Mouse (Mus musculus): Measurements from ENCODE around the gene Zmynd8. TPM values are rescaled to one million over a fixed set of nuclear protein-coding genes. Genes with fewer than 3 reads are reported as not detected.

Gene Zmynd8
- polyA plus RNA-seq, 1 experiment from 2014 or later: 47.6 TPM

GRCm38 (mm10) chr2:165885951-165886320 is 12.9 kb downstream of the Zmynd8 start:
- Histone ChIP-seq H3K4me1 (ENCODE audit: control insufficient read depth, insufficient read depth, low read length) (peaks cover 93% of the 10 kb centered on the region), H3K4me2 (peak overlapping the region; percentile 77), H3K36me3 (ENCODE audit: control insufficient read depth, insufficient read depth, low read length) (no peaks in the 10 kb centered on the region), H3K9me3 (replicated peaks; ENCODE audit: control insufficient read depth, low read length) (no peaks in the 10 kb centered on the region), H3K4me3 (ENCODE audit: low read depth, low read length) (no peak overlapping the region), H3K27me3 (ENCODE audit: control insufficient read depth, insufficient read depth, low read length) (no peaks in the 10 kb centered on the region), H3K27ac (ENCODE audit: low read depth, low read length) (peak overlapping the region; percentile 100), H3K9ac (ENCODE audit: low read depth, low read length) (peak overlapping the region; percentile 88)
- no peak for ATAC-seq (replicated peaks; ENCODE audit: insufficient number of reproducible peaks, low FRiP score, low TSS enrichment)
- 39% methylated on average over 4 of the region's 4 CpGs for WGBS (ENCODE audit: insufficient replicate concordance)

- Histone ChIP-seq H3K27ac (ENCODE audit: low read depth, low read length) (peak overlapping the region; percentile 100), H3K27me3 (ENCODE audit: control insufficient read depth, insufficient read depth, low read length) (no peaks in the 10 kb centered on the region), H3K36me3 (ENCODE audit: control insufficient read depth, insufficient read depth, low read length) (no peaks in the 10 kb centered on the region), H3K9me3 (replicated peaks; ENCODE audit: control insufficient read depth, low read length) (no peaks in the 10 kb centered on the region), H3K9ac (ENCODE audit: low read depth, low read length) (peak overlapping the region; percentile 88), H3K4me1 (ENCODE audit: control insufficient read depth, insufficient read depth, low read length) (peaks cover 96% of the 10 kb centered on the region), H3K4me2 (peak overlapping the region; percentile 77), H3K4me3 (ENCODE audit: low read depth, low read length) (peak overlapping the region; percentile 19)
- WGBS (ENCODE audit: insufficient replicate concordance): 6% methylated on average over 14 of the region's 17 CpGs
- peak; percentile 52 for ATAC-seq (replicated peaks; ENCODE audit: insufficient number of reproducible peaks, low FRiP score, low TSS enrichment)
These were observed 13.4 kb downstream of the Zmynd8 start for GRCm38 (mm10) chr2:165885225-165885950.

GRCm38 (mm10) chr2:165884577-165885224 is 14.1 kb downstream of the Zmynd8 start:
- Histone ChIP-seq H3K36me3 (ENCODE audit: control insufficient read depth, insufficient read depth, low read length) (no peaks in the 10 kb centered on the region), H3K4me1 (ENCODE audit: control insufficient read depth, insufficient read depth, low read length) (peaks cover 98% of the 10 kb centered on the region), H3K27me3 (ENCODE audit: control insufficient read depth, insufficient read depth, low read length) (no peaks in the 10 kb centered on the region), H3K4me3 (ENCODE audit: low read depth, low read length) (peak overlapping the region; percentile 36), H3K27ac (ENCODE audit: low read depth, low read length) (peak overlapping the region; percentile 100), H3K9ac (ENCODE audit: low read depth, low read length) (peak overlapping the region; percentile 88), H3K9me3 (replicated peaks; ENCODE audit: control insufficient read depth, low read length) (no peaks in the 10 kb centered on the region), H3K4me2 (peak overlapping the region; percentile 77)
- 5% methylated on average over 21 of the region's 21 CpGs for WGBS (ENCODE audit: insufficient replicate concordance)
- ATAC-seq (replicated peaks; ENCODE audit: insufficient number of reproducible peaks, low FRiP score, low TSS enrichment): peak; percentile 75

- peak overlapping the region; percentile 88 for H3K9ac ChIP-seq (ENCODE audit: low read depth, low read length)
- peak overlapping the region; percentile 77 for H3K4me2 ChIP-seq
- H3K27ac ChIP-seq (ENCODE audit: low read depth, low read length): peak overlapping the region; percentile 100
- H3K4me1 ChIP-seq (ENCODE audit: control insufficient read depth, insufficient read depth, low read length): peaks cover 98% of the 10 kb centered on the region
- H3K4me3 ChIP-seq (ENCODE audit: low read depth, low read length): peak overlapping the region; percentile 36
- ATAC-seq (replicated peaks; ENCODE audit: insufficient number of reproducible peaks, low FRiP score, low TSS enrichment): no peak
- no peaks in the 10 kb centered on the region for H3K27me3 ChIP-seq (ENCODE audit: control insufficient read depth, insufficient read depth, low read length)
- 15% methylated on average over 11 of the region's 11 CpGs for WGBS (ENCODE audit: insufficient replicate concordance)
- no peaks in the 10 kb centered on the region for H3K36me3 ChIP-seq (ENCODE audit: control insufficient read depth, insufficient read depth, low read length)
- no peaks in the 10 kb centered on the region for H3K9me3 ChIP-seq (replicated peaks; ENCODE audit: control insufficient read depth, low read length)
These were observed 14.8 kb downstream of the Zmynd8 start for GRCm38 (mm10) chr2:165883846-165884576.

GRCm38 (mm10) chr2:165883006-165883405 is 15.8 kb downstream of the Zmynd8 start:
- H3K27me3 ChIP-seq (ENCODE audit: control insufficient read depth, insufficient read depth, low read length): no peaks in the 10 kb centered on the region
- no peak for ATAC-seq (replicated peaks; ENCODE audit: insufficient number of reproducible peaks, low FRiP score, low TSS enrichment)
- H3K4me2 ChIP-seq: peak overlapping the region; percentile 77
- H3K9ac ChIP-seq (ENCODE audit: low read depth, low read length): peak overlapping the region; percentile 88
- H3K9me3 ChIP-seq (replicated peaks; ENCODE audit: control insufficient read depth, low read length): no peaks in the 10 kb centered on the region
- 13% methylated on average over 6 of the region's 6 CpGs for WGBS (ENCODE audit: insufficient replicate concordance)
- H3K4me3 ChIP-seq (ENCODE audit: low read depth, low read length): peak overlapping the region; percentile 36
- H3K27ac ChIP-seq (ENCODE audit: low read depth, low read length): peak overlapping the region; percentile 89
- no peaks in the 10 kb centered on the region for H3K36me3 ChIP-seq (ENCODE audit: control insufficient read depth, insufficient read depth, low read length)
- peaks cover 96% of the 10 kb centered on the region for H3K4me1 ChIP-seq (ENCODE audit: control insufficient read depth, insufficient read depth, low read length)

GRCm38 (mm10) chr2:165881585-165882431 is 17.0 kb downstream of the Zmynd8 start:
- no peak for ATAC-seq (replicated peaks; ENCODE audit: insufficient number of reproducible peaks, low FRiP score, low TSS enrichment)
- H3K4me2 ChIP-seq: peak overlapping the region; percentile 77
- WGBS (ENCODE audit: insufficient replicate concordance): 17% methylated on average over 12 of the region's 13 CpGs
- H3K4me3 ChIP-seq (ENCODE audit: low read depth, low read length): peak overlapping the region; percentile 36
- peak overlapping the region; percentile 89 for H3K27ac ChIP-seq (ENCODE audit: low read depth, low read length)
- H3K9ac ChIP-seq (ENCODE audit: low read depth, low read length): peak overlapping the region; percentile 56
- no peaks in the 10 kb centered on the region for H3K27me3 ChIP-seq (ENCODE audit: control insufficient read depth, insufficient read depth, low read length)
- H3K4me1 ChIP-seq (ENCODE audit: control insufficient read depth, insufficient read depth, low read length): peaks cover 96% of the 10 kb centered on the region
- no peaks in the 10 kb centered on the region for H3K36me3 ChIP-seq (ENCODE audit: control insufficient read depth, insufficient read depth, low read length)
- no peaks in the 10 kb centered on the region for H3K9me3 ChIP-seq (replicated peaks; ENCODE audit: control insufficient read depth, low read length)

- H3K9me3 ChIP-seq (replicated peaks; ENCODE audit: control insufficient read depth, low read length): no peaks in the 10 kb centered on the region
- no peak for ATAC-seq (replicated peaks; ENCODE audit: insufficient number of reproducible peaks, low FRiP score, low TSS enrichment)
- H3K4me2 ChIP-seq: peak overlapping the region; percentile 77
- no peaks in the 10 kb centered on the region; the same call in 1 of the 2 replicates for H3K36me3 ChIP-seq (ENCODE audit: control insufficient read depth, insufficient read depth, low read length)
- peak overlapping the region; percentile 89 for H3K27ac ChIP-seq (ENCODE audit: low read depth, low read length)
- H3K4me3 ChIP-seq (ENCODE audit: low read depth, low read length): no peak overlapping the region
- H3K4me1 ChIP-seq (ENCODE audit: control insufficient read depth, insufficient read depth, low read length): peaks cover 96% of the 10 kb centered on the region
- H3K9ac ChIP-seq (ENCODE audit: low read depth, low read length): no peak overlapping the region
- 22% methylated on average over 3 of the region's 3 CpGs for WGBS (ENCODE audit: insufficient replicate concordance)
- no peaks in the 10 kb centered on the region for H3K27me3 ChIP-seq (ENCODE audit: control insufficient read depth, insufficient read depth, low read length)
These were observed 17.6 kb downstream of the Zmynd8 start for GRCm38 (mm10) chr2:165881220-165881584.
